Mouse (Mus musculus) neural tube, embryonic 10.5 days (tissue): ENCODE data around the gene Sqor.
A peak's percentile ranks its signal among the peaks of the same experiment; 100 is the strongest.

Experiments used
- DNase-seq: peaks from one replicate; pipeline ENCODE4 v3.0.0-alpha.2; 2017; ENCODE audit warnings: low spot score; ENCODE audit errors: extremely low spot score

The Sqor gene

DNA sequence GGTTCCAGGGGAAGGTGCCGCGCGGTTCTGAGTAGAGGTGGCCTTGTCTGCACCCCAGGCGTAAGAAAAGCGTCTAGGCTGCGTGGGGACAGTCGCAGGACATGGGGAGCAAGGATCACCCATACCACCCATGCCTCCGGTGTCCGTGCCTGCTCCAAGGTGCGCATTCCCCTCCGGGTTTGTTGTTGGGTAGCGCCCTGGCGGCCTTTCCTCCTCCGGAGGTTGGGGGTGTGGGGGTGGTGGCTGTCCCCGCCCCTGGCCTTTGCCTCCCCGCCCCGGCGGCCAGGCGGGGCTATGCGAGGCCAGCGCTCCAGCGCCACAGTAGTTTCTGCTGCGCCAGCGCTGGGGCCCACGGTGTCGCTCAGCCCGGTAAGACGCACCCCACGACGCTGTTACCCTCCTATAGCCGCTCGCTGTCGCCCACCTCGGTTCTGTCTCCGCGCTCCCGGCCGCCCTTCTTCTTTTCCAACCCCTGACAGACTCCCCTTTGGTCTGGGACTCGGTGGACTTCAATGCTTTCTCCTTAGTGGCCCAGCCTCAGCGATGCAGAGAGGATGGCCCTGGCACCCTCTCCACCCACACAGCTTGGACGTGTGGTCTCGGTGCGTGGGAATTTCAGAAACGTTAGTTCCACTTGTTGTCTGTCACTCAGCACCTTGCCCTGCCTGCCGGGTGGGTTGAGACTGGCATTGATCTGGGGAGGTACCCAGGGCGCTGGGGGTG, at the start of gene Sqor:
Gene Sqor (plus strand): TSS at position 167 of the 723 bp plus-strand sequence.
- peak; percentile 51 for DNase-seq

DNA sequence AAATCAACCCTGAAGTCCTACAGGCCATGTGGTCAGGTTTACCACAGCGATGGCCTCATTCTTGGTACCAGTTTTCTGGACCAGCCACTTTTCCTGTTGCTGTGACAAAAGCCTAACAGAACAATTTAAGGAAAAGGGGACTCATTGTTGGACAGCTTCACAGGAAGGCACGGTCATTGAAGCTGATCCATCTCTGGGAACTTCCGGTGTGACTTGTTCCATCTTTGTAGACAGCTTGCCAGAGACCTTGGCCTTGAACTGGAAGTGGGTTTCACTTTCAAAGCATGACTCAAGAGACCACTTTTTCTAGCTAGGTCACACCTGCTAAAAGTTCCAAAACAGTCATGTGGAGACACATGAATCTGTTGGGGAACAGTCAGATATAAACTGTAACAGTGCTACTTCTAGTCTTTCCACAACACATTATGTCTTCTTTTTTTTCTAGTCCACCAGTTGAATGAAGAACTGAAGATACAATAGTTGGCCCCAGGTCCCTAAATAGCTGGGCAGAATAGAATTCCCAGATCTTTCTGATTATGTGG, 48.7 kb upstream of the Sqor start:
- no peak for DNase-seq

DNA sequence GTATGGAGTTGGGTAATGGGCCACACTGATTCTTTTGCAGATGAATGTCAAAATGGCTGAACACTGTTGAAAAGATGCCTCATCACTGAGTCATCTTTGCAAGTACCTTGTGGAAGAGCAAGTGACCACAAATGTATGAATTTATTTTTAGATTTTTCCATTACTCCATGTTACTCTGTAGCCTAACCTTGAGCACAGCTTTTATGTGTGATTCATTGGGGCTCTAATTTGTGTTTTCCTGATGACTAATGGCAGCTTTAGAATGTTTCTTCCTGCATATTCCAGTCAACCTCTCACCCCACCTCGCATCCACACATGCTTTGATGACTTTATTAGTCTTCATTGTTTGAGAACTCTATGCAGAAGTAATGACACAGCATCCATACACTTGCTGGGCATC, 45.8 kb upstream of the Sqor start:
- no peak for DNase-seq

DNA sequence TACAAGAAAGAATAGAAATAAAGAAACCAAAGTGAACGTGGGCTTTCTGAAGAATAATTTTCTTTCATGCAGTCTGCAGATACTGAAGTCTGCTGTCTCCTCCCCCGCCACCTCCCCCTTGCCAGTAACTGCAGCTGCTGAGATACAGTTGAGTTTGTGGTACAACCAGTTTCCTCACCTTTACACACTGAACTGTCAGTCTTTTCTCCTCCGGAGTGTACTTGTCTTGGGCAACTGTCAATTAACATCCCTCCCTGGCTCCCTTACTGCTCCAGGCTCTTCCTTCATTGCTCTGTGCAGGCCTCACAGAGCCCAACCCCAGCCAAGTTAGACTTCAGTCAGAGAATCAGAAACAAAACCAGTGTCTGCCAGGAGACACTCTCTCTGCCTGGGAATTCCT, 44.5 kb upstream of the Sqor start:
- no peak for DNase-seq

DNA sequence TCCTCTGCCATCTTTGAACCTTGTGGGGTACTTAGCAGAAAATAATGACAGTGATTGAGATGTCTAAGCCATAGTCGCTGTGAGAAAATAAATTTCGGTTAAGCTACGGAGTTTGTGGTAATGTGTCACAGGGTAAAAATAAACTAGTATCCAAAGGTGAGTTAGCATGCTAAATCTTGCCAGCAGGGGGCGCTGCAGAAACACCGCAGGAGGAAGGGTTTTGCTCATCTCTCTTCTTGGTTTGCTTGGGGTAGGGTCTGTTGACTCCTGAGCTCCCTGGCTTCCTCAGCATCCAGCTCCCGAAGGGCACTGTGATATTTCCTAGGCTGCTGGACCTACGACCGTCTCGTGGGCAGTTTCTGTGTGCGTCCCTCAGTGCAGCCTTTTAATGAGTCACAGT, 39.4 kb upstream of the Sqor start:
- peak; percentile 35 for DNase-seq

DNA sequence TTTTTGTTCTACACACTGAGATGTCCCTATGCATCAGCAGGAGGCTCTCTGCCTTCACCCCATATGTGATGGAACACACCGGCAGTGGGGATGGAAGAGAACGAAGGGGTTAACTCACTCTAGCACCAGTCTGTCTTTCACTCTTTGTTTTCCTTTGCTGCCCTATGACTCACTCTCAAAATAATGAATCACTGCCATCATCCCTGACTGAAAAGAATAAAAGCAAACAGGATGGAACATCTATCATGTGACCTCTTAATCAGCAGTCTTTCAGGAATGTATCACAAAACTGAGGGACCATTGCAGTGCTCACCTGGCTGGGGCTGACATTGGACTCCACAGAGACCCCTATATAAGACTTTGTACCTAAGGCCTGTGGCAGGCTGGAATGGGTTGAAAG, 33.6 kb upstream of the Sqor start:
- no peak for DNase-seq

DNA sequence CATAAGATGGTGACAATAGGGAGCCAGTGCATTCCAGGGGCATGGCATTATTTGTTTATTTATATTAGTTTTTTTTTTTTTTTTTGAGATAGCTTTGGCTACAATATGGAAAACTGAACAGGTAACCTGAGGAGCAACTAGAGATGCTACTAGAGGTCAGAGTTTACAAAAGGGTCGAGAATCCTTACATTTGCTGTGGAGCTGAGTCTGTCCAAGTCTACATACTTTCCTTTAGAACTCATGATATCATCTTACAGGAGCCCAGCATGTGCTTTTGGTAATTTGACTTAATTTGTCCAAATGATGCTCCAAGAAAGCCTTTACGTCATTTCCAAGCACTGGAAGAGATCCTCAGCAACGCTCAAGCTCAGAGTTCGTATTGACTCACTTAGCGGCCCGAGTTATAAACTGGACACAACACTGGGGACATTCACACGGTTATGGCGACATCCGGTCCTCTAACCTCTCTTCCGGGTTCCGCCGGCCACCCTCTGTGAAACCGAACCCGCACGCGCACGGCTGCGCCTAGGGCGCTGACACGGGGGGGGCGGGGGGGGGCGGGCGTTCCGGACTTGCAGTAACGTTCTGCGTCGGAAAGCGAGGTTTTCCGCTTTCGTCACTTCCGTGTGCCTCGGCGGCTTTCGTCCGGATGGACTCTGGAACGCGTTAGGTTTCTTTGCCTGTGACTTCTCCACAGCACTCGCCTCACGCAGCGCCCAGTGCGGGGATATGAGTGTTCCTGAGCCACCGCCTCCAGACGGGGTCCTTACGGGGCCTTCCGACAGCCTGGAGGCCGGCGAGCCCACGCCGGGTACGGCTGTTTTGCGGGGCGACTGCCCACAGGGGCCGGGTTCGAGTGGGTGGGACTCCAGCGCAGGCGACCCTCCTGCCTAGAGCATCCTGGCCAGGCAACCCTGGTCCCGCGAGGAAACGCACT, 26.9 kb upstream of the Sqor start, which contains the start of gene Bloc1s6:
Gene Bloc1s6 (plus strand): TSS at position 610 of the 937 bp plus-strand sequence.
- peak; percentile 99 for DNase-seq

DNA sequence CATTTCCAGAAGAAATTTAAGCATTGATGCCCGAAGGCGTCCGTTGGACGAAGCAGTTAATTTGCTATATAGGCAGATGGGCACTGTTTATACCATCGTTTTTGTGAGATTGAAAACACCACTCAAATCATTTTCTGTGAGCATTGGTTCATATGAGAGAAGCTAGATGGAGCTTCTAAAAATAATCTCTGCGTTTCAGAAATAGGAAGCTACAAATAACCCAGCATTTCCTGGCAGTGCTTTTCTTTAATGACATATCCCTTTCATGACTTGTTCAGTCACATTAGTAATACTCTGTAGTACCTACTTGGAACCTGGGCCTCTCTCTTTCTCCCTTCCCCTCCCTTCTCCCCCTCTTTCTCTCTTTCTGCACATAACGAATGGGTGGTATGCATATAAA, 26.0 kb upstream of the Sqor start:
- no peak for DNase-seq

DNA sequence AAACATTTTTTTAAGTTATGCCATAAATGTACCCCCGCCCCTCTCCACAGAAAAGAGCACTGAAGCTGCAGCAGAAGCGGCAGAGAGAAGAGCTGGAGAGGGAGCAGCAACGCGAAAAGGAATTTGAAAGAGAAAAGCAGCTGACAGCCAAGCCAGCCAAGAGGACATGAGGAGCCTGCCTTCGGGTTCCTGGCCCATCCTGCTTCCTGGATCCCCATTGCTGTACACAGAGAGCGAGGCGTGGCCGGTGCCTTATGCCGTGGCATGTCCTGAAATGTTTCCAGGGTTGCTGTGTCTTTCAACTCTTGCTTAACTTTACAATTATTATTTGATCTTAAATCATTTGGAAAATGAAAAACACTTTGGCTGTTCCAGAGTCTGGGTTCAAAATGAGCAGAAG, 18.6 kb upstream of the Sqor start:
- no peak for DNase-seq

DNA sequence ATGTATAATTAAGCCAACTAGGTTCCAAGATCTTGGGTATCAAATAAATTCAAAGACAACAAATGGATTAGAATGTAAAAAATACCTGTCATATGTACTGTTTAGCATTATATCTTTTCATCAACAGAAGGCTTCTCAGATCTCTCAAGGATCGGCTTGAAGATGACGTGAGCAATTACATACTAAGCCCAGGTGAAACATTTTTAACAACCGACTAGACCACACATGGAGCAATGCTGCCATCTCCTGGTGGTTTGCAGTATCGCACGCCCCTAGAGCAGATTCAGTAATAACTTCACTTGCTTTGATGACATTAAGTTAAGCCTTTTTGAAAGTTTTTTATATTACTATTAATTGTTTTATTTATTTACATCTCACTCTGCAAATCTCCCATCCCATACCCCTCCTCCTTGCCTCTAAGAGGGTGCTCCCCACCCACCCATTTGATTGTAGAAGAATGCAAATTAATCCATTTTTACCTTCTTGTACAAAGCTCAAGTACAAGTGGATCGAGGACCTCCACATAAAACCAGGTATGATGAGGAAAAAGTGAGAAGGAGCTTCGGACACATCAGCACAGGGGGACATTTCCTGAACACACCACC, 11.2 kb upstream of the Sqor start:
- DNase-seq: peak; percentile 67

DNA sequence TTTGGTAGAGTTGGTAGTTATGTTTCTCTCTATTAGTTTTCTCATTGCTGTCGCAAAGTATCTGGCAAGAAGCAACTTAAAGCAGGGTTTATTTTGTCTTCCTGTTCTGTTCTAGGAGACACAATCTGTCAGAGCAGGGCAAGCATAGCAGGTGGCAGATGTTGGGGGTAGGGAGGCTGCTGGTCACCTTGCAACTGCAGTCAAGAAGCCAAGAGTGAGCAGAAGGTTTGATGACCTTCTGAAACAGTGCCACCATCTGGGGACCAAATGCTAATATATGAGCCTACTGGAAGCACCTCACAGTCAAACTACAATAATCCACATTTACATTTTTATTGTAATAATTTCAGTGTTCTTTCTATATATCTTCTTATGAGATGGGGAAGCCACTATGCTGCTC, 5.2 kb upstream of the Sqor start:
- DNase-seq: no peak

DNA sequence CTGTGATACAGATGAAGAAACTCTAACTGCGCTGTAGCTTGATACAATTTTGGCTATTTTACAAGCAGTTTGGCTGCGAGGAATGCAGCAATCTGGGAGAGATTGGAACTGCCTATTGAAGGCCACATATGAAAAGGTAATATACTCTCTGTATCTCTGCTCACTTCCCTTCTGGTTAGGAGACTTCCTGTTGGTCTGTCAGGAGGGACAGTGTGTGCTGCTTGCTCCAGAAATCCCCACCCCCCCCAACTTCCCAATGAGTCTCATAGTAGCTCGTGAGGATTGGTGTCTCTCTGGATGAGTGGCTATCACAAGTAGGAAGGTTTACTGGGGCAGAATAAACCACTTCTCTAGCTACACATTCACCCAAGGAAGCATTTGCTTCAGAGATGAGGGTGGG, 2.0 kb upstream of the Sqor start:
- DNase-seq: no peak

DNA sequence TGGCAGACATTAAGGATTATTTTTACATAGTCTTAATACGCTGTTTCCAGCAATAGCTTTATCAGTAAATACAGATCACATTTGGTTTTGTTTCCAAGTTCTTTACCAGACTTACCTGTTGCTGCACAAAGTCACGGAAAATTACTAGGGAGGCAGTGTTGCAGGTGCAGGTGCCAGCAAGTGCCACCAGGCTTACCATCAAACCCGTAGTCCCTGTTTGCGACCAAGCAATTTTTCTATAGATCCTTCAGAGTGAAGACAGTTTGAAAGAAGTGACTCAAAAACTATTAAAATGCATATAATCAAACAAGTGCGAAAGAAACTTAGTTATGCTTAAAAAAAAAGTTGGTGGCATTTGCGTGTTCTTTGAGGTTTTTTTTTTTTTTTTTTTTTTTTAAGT, 511 bp upstream of the Sqor start:
- DNase-seq: no peak

DNA sequence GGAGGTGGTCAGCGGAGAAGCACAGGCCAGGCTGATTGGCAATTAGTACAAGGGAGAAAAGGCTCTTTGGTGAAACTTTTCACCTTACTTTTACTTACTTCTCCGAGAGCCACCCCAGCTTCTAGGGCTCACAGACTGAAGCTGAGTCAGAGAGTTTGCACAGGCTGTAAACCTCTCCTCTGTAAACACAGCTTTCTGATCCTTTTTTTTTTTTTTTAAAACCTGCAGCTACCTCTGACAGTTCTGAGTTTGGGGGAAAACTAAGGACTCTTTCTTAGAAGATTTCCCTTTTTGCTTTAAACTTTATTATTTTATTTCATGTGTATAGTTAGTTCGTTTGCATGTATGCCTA, 733 bp downstream of the Sqor start:
- DNase-seq: no peak

DNA sequence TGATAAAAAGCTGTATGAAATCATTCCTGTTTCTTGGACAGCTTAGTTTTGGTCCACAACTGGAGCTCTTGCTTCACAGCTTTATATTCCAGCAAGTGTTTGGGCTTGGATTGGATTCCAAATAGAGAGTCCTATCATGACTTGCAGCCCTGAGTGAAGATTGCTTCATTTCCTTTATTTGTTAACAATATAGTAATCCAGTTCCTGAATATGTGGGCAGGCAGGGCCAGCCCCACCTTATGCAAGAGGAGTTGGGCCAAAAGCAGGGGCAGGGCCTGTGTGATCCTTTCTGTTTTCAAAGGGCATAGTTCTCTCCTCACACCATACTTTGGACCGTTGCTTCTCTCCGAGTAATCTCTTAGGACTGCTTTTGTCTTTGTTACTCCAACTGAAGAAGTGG, 6.0 kb downstream of the Sqor start:
- DNase-seq: no peak

DNA sequence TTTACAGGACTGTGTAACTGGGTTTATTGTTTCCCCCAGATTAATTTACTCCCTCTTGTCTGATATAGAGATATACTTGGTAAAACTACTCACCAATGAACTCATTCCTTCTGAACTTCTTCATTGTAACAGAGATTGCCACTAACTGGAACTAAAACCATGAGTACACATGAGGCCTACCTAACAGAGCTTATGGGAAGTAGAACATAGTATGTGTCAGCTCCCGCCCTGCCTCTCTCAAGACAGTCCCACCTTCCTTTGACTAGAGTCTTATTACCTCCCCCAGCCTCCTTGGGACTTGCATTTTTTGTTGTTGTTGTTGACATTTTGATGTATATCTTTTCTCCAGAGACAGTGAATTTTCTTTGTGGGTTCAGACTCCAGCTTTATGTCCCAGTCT, 7.9 kb downstream of the Sqor start:
- DNase-seq: no peak

DNA sequence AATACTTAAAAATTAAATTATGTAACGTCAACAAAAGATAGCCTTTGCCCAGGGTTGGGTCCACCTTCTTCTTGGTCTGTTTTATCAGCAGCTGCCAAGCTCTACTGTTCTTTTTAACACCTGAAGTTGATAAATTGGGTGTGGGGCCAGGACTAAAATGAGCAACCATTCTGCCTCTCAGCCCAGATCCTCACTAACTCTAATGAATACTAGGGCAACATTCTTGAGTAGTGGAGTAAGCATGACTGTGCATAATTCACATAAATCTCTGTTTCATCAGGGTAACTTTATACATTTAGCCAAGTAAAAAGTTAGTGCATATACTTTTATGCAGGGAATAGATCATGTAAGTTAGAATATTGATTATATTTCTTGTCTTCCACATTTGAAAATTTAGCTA, 10.5 kb downstream of the Sqor start:
- no peak for DNase-seq

DNA sequence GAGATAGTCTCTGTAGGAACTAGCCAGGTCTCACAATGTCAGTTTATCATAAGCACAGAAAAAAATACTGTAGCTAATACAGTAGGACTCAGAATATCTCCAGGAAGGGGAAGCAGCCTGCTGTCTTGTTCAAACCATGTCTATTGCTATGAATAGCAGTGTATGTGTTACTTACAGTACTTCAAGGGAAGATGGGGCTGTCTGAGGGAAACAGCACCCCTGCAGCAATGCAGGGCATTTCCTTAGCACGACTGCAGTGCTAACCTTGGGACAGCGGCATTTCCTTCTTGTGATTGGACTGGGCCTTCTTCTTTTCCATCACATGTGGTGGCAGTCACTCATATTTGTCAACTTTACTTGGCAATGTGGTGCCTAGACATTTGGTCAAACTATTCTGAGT, 11.8 kb downstream of the Sqor start:
- DNase-seq: no peak

DNA sequence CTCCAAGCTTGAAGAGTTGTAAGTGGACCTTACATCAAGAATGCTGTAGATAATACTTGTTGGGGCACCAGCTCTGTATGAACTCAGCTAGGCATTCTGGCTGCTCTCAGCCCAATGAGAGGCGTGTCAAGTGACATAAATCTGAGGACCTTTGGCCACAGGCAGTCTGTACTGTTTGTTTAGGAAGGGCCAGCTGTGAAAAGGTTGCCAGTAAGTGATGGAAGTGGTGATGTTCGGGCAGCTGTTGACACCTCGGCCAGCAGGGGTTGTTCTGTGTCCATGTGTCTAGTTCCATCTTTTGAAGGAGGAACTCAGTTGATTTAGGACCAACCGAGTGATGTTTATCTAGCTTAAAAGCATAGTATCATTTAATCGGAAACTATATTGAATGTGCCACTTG, 14.9 kb downstream of the Sqor start:
- DNase-seq: peak; percentile 22

DNA sequence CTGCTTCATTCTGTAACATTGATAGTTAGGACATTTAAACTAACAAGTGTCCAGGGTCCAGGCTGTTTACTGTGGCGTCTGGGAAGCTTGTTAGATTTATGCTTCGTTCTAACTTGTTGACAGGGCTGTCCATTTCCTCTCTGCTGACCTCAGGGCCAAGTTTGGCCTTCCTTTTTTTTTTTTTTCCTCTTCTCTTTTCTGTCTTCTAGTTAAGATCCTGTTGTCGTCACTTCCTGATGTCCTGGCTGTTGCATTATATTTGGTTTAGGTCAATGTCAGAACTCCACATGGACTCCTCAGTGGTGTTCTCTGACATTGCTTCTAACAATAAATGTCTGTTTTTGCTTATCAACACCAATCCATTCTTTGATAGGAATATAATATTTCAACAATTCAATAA, 15.4 kb downstream of the Sqor start:
- DNase-seq: no peak

DNA sequence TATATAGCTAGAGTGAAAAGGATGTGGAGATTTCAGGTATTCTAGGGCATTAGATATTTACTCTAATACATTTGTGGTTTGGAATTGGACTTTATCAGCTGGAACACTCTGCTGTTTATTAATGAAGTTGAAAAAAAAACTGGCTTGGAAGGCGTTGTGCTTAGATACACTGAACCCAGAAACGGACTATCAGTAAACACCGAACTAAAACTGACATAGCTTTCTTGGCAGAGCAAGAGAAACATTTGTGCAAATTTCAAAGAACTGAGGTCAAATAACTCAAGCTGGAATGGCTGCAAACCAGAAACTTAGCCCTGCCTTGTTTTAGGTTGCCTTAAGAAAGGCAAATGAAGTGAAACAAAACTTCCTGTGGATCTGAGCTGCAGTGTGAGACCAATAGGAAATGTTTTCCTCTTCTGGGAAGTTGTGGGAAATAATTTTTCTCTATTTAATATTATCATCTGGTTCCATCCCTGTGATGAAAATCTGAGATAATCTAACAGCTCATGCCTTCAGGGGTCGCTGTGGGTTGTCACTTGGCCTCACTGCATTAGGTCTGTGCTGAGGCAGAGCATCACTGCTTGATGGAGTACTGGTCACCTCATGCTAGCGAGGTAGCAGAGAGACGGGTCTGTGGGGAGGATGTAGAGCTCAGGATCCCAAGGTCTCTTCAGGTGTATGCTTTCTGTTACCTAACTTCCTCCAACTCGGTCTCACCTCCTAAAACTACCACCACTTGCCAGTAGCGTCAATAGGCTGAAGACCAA, 16.7 kb downstream of the Sqor start:
- no peak for DNase-seq
